Mouse (Mus musculus): ENCODE results near the gene Clcn1. TPM values are rescaled to one million over a fixed set of nuclear protein-coding genes. Genes with fewer than 3 reads are reported as not detected.

The Clcn1 gene
- total RNA-seq, 2 experiments from 2014 or later, result 3.8 to 4.0 TPM

DNA sequence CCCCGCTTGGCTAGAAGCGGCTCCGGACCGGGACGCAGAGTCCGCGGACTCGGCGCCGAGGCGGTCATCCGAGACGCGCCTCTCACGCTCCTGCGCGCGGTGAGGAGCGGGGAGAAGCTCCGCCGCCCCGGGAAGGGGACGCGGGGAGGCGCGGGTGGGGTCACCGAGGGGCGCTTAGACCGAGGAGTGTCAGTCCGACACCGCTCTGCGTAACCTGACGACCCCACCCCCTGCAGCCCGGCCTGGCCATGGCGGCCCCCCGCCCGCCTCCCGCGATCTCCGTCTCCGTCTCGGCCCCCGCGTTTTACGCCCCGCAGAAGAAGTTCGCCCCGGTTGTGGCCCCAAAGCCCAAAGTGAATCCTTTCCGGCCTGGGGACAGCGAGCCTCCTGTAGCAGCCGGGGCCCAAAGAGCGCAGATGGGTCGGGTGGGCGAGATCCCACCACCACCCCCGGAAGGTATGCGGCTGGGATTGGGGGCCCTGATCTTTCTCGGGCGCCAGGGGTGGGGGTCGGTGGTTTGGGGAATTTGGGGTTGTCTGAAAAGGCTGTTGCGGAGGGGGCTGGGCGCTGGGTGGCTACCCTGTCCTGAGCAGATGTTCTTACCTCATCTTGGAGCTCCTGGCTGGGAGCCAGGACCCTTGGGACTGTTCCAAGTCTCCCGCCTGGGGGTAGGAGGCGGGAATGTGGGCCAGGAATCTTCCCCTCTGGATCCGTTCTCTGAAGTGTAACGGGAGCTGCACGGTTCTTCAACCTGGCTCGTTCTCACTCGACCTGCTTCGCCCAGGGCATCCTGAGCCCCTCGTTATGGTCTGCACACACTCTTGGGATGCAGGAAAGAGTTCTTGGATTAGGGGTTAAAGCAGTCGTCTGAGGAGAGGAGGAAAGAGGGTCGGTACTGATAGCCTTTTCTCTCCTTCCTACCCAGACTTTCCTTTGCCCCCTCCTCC lies 63.8 kb downstream of the Clcn1 start:
- DNase-seq (ENCODE audit: low spot score in 2 of 2), result peak; percentile 67 to 73

DNA sequence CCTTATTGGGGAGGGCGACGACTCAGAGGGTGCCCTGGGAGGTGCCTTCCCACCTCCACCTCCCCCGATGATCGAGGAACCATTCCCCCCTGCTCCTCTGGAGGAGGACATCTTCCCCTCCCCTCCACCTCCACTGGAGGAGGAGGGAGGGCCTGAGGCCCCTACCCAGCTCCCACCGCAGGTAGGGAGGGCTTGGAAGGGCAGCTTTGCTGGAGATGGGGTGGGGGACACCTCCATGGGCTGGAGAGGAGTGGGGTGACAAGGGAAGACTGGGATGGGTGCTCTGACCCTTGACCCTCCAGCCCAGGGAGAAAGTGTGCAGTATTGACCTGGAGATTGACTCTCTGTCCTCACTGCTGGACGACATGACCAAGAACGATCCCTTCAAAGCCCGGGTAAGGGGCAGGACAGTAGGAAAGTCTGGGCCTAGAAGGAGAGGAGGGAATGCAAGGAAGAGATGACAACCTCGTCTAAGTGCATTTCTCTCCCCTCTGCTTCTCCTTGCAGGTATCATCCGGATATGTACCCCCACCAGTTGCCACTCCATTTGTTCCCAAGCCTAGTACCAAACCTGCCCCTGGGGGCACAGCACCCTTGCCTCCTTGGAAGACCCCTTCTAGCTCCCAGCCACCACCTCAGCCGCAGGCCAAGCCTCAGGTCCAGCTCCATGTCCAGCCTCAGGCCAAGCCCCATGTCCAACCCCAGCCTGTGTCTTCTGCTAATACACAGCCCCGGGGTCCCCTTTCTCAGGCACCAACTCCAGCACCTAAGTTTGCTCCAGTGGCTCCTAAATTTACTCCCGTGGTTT lies 64.7 kb downstream of the Clcn1 start:
- DNase-seq (ENCODE audit: low spot score in 2 of 2), result no peak

DNA sequence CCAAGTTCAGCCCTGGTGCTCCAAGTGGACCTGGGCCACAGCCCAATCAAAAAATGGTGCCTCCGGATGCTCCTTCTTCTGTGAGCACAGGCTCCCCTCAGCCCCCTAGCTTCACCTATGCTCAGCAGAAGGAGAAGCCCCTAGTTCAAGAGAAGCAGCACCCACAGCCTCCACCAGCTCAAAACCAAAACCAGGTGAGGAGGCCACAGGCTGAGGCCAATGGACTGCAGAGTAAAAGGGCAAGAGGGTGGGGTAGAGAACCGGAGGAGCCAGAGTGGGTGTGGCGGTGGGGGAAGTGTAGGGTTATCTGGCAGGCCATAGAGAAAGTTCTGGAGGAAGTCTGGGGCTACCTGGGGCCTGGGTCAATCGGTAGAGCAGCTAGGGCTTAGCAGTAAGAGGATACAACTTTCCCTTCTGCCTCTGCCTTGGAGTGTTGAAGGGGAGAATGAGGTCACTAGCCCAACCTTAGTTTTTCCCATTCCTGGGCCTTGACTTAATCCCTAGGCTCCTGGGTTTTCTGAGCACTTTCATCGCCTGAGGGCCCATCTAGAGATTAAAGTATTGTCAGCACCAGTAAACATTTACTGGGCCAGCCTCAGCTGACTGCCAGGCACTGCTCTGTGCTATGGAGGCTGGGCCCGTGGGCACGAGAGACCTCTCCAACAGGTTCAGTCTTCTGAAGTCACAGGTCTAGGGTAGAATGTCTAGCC lies 65.4 kb downstream of the Clcn1 start:
- no peak for DNase-seq (ENCODE audit: low spot score in 2 of 2)

DNA sequence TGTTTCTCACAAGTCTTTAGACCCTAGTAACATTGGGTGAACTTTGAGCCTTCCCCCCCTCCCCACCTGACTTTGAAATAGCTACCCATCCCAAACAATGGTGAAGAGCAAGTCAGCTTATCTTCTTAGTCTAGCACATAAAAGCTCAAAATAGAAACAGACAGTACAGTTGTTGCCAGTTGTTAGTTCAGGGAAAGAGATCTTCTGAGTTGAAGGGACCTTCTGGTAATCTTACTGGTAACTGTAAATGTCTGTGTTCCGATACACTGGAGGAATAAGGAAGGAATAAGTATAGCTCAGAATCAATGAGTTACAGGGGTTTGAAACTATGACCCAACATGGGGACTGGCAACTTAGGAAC lies 66.0 kb downstream of the Clcn1 start:
- DNase-seq (ENCODE audit: low spot score in 2 of 2), result no peak

DNA sequence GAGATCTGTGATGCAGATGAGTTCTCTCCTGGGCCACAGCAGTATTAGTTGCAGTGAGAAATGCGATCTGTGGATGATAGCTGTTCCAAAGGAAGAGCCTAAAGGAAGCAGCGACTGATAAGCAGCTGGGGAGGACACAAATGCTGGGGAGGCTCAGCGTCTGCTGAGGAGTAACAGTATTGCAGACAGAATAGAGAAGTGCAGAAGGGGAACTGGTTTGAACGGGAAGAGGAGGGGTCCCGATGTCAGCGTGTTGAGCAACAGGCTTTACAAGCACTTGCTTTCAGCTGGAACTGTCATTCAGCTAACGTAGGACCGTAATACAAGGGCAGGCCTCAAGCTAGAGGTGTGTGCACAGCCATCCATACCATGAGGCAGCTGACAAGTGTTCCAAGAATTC lies 66.7 kb downstream of the Clcn1 start:
- no peak for DNase-seq (ENCODE audit: low spot score in 2 of 2)

DNA sequence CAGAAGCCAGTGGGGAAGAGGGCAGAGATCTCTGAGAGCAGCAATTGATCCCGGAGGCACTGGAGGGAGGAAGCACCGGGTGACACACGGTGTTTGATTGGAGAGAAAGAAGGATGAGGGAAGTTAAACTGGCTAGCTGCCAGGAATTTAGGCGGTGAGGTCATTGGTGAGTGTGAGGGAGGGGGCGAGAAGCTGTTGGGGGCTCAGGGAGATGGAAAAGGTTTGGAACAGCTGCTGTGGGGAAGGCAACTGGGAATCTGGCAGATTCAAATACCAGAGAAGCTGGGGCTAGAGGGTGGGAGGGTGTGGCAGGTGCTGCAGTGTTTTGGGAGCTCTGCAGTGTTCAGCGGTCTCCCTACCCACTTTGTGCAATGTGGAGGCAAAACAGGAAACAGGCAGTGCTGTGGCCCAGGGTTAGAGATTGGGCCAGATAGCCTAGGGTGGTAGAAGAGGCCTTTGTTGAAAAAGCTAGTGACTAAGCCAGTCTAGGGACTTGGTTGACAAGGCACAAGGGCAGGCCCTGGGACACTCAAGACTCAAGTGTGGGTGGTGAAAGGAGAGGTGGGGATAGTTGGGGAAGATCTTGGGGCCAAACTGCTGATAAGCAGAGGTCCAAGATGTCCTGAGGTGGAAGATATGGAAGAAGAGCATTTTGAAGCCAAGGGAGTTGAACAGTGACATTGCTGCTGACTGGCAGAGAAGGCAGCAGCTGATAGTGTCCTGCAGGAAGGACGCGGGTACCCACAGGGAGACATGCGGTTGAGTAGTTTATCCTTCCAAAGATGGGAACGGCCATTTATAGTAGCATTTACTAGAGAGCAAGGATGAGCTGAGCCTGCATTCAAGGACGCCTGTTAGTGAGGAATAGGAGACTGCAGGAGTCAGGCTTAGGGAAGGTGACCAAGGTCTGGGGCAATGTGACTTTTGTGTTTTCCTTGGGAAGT lies 67.9 kb downstream of the Clcn1 start:
- DNase-seq (ENCODE audit: low spot score in 2 of 2), result peak in 1 of 2 experiments; percentile 23

DNA sequence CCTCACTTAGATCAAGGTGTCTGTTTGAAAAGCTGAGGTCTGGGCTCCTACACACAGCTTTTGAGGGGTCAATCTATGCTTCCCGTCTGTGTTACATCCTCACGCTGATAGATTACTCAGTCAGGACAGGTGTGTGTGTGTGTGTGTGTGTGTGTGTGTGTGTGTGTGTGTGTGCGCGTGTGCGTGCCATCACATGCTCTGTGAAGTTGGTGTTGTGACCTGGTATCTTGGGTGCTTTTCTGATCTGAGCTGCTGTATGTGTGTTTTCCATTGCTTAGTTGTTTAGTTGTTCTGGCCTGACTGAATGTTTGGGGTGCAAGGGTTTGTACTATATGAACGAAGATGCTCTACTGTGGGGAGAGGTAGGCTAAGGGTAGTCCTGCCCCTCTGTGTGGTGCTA lies 68.9 kb downstream of the Clcn1 start:
- no peak for DNase-seq (ENCODE audit: low spot score in 2 of 2)

DNA sequence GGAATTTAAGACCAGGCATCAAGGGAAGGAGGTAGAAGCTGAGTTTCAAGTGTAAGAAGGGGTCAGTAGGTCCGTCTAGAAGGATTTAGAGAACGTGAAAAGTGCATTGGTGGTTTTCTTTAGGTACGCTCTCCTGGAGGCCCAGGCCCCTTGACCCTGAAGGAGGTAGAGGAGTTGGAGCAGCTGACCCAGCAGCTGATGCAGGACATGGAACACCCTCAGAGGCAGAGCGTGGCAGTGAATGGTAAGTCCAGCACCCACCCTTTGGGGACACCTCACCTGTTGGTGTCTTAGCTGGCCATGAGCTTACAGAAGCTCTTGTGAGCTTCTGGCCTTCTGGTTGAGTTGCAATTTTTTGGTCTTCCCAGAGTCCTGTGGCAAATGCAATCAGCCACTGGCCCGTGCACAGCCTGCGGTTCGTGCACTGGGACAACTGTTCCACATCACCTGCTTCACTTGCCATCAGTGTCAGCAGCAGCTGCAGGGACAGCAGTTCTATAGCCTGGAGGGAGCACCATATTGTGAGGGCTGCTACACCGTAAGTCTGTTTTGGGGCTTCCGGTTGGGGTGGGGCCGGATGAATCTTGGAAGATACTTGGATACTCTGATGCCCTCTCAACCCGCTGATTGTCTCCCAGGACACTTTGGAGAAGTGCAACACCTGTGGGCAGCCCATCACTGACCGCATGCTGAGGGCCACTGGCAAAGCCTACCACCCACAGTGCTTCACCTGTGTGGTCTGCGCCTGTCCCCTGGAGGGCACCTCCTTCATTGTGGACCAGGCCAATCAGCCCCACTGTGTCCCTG lies 69.5 kb downstream of the Clcn1 start:
- no peak for DNase-seq (ENCODE audit: low spot score in 2 of 2)

DNA sequence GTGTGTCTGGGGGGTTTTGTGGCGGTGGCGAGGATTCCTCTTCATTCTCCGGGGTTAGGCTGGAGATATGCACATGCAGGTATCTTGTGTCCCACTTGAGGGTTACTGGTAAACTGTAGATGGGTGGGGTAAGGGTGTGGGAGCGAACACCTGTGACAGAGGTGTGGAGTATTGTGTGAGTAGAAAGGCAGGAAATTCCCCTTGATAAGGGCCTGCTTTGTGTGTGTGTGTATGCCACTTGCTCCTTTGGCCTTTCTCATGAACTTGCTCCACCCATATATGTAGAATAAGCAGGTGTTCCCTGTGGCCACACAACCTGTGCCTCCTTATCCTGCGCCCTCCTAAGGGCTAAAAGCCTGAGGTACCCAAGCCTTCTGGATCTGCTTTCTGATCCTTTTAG lies 70.4 kb downstream of the Clcn1 start:
- DNase-seq (ENCODE audit: low spot score in 2 of 2), result no peak

DNA sequence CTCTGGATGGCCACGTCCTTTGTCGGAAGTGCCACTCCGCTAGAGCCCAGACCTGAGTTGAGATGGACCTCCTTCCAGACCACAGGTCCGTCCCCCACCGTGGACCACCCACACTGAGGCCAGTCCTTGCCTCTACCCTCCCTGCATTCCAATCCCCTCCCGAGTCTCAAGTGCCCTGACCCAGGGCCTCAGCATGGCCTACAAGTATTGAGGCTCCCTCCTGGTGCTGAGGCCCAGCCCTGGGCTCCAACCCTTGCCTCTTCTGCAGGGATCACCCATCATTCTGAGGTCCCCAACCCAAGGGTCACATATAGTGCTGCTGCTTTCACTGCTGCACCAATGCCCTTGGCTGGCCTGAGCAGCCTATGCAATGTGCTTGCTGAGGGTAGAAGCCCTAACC lies 71.4 kb downstream of the Clcn1 start:
- DNase-seq (ENCODE audit: low spot score in 2 of 2), result no peak

DNA sequence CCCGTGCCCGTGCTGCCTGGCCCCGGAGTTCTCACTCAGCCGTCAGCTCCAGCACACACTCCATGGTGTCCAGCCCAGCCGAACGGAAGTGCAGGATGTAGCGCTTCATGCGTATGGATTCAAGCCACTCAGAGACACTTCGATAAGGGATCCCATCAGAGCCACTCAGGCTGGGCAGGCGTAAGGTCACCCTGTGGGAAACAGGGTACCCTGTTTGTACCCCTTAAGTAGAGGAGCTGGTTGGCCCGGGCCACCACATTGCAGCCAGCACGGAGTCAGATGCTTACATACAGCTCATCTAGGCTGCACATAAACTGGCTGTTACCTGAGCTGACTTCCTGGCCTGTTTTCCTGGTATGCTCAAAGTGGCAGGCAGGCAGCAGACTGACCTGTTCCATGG lies 72.4 kb downstream of the Clcn1 start:
- DNase-seq (ENCODE audit: low spot score in 2 of 2), result no peak

DNA sequence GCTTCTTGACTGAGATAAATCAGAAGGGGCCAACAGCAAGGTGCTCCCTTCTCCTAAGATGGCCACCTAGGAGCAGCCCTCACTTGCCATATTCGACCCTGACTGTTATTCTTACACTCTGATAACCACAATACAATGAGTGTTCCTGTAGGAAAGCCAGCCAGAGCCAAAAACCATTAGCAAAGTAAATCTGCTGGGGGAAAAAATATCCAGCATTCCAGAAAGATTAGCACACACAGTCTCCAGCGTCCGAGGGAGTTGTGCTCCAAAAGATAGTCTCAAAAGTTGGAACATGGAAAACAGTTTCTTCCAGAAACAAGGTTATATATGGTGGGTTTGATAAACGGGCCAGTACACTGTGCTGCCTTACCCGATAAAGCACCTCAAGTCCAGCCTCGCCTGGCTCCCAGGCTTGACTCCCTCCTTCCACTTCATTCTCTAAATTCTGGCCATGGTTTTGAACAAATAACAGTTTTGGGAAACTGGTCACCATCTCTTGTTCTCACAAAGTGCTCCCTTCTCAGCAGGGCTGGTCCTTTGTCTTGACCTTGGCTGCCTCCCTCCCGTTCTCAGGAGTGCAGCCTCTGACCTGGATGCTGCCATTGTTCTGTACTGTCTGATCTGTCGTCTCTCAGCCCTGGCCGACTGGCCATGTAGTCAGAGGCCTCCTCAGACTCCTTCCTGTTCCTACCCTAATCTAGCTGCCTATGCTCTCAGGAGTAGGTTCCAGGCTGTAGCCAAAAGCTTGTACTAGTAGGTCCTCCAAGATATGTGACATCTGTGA lies 73.1 kb downstream of the Clcn1 start:
- DNase-seq (ENCODE audit: low spot score in 2 of 2), result no peak

DNA sequence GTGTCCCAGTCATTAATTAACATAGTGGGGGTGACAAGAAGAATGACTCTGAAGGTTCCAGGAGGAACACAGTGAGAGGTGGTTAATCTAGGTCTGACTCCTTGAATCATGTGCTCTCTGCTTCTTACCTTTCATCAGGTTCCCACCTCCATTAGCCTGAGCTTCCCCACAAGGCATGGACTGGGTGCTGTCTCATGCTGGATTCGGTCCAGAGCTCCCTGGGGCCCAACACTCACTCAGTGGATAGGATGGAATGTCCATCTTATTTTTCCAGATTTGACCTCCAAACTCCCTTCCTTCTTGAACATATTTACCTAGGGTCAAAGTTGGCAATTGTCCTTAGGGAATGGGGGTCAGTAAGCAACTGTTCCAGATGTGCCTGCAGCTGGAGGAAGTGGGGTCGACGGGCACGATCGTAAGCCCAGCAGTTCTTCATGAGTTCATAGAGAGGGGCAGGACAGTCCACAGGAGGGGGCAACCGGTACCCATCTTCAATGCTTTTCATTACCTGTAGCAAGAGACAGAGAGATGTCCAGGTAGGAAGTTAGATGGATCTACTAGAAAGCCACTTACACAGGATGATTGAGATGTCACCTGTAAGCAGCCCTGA lies 73.9 kb downstream of the Clcn1 start:
- DNase-seq (ENCODE audit: low spot score in 2 of 2), result no peak

DNA sequence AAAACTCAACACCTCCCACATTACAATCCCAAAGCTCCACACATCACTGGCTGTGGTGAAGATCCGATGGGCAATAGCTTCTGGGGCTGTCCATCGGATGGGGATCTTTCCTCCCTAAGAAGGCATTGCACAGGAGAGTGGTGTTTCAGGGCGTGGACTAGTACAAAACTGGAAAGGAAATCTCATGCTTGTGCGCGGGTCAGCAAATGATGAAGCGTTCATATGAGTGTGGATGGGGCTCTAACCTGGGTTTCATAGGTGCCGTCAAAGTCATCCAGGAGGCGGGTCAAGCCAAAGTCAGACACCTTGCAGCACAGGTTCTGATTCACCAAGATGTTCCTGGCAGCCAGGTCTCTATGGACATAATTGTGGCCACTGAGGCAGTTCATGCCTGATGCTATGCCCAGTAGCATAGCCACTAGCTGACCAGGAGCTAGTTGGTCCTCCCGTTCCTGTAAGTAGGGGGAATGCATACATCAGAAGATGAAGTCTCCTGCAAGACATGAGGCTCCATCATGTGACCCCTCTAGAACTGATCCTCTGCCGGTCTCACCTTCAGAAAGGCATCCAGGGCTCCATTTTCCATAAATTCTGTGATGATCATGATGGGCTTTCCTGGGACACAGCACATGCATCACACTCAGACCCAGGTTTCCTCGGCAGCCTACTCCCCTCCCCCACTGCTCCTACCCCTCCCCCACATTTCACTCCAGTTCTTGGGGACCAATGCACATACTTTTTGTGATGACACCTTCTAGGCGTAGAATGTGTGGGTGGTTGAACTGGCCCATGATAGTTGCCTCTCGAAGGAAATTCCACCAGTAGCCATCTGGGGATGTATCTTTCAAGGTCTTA lies 74.8 kb downstream of the Clcn1 start:
- no peak for DNase-seq (ENCODE audit: low spot score in 2 of 2)

DNA sequence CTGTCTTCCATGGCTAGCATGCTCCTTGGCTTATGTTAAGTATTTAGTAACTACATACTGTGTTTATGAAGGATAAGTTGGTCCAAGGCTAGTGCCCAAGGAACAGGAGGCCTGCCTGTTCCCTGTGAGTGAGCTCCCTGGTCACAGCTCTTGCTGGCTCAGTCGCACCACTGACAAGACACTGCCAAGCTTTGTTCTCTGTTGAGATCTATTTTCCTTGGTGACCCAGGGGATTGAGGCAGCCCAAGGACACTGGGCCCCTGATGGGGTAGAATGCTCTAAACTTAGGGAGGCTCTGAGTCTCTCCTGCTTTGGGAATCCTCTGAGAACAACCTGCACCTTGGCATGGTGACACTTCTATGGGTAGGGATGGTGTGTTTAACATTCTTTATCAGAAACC lies 75.6 kb downstream of the Clcn1 start:
- no peak for DNase-seq (ENCODE audit: low spot score in 2 of 2)

DNA sequence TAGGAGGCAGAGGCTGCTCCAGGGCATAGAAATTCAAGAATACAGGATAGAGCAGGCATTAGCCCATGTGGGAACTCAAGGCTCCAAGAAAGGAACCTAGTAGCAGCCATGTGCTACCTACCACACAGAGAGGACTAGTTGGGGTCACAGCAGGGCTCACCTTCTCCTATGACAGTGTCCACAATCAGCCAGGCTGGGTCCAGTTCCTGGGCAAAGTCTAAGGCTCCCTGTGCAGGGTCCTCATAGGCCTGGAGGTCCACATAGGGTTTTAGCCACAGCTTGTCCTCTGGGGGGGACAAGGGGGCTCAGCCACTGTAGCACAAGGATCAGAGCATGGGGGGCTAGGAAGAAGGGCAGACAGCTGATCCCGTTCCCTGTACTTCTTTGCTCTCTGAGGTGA lies 76.0 kb downstream of the Clcn1 start:
- no peak for DNase-seq (ENCODE audit: low spot score in 2 of 2)

DNA sequence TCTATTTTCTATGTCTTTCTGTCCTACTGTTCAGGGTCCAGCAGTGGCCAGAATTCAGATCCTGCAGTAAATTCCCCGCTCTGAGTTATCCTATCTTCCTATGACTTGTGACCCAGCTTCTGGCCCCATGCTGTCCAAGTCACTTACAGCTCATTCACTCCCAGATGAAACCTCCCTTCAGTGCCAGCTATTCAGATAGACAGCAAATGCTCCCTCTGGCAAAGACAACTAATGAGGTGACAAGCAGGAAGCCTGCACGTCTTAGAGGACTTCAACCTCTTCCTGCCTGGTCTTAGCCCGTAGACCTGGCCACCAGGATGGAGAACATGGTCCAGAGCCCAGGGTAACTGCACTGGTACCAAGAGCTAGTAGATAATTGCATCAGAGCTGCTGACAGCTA lies 76.5 kb downstream of the Clcn1 start:
- DNase-seq (ENCODE audit: low spot score in 2 of 2), result no peak

DNA sequence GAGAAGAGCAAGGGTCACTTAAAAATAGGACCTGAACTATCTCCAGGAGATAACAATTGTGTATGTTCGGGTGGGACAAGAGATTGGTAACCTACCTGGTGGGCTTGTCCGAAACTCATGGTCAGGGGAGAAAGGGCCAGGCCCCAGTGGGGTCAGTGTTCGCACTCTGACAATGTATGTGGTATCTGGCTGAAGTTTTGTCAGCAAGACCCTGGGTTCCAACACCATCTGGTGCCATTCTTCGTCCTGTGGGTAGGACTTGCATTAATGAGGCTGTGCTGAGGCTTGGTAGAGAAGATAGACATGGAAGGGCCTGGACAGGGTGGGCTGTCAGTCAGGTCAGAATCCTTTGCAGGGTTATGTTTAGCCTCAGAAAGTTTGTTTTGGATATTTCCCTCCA lies 77.6 kb downstream of the Clcn1 start:
- no peak for DNase-seq (ENCODE audit: low spot score in 2 of 2)

All from left cerebral cortex, adult 18-20 months (tissue).